ENCODE assay signal across 8 mouse cellular contexts in the genomic region with DNA sequence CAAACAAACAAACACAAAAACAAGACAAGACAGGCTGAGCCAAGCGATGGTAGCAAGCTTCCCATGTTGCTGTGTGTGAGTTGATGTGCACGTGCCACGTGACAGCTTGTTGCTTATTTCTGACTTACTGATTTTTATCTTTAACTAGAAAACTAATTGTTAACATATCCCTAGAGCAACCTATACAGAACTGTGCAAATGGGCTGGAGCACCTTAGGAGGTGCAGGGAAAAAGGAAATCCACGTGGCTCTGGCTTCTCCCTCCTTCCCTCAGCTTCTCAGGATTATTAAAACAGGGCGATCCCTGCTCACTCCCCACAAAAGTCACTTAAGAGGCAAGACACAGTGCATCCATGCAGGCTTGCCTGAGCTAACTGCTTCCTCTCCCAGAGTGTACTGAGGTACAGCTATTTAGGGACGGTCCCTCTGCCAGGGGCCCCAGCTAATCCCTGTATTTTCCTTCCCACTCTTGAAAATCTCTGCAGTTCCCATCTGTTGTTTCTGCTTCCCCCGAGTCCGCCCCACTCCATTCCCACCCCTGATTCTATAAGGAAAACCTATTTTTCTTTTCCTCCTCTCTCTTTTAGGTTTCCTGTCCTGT. TPM values are rescaled to one million over a fixed set of nuclear protein-coding genes. Genes with fewer than 3 reads are reported as not detected.
A peak's percentile ranks its signal among the peaks of the same experiment; 100 is the strongest.
DNase-seq lines count a peak whose midpoint lies in the region; ATAC-seq and TF ChIP-seq lines count a peak whose summit lies in the region.

No protein-coding gene starts in this region.

- H3K36me3 ChIP-seq in lung, embryonic 14.5 days (ENCODE audit: insufficient read depth) = no peaks in the 10 kb centered on the region
- H3K36me3 ChIP-seq in forebrain, embryonic 12.5 days (replicated peaks) = no peaks in the 10 kb centered on the region
- no peaks in the 10 kb centered on the region for H3K36me3 ChIP-seq in kidney, postnatal 0 days (ENCODE audit: insufficient read depth, low read length)
- no peaks in the 10 kb centered on the region for H3K36me3 ChIP-seq in neural tube, embryonic 13.5 days

- no peaks in the 10 kb centered on the region for H3K9me3 ChIP-seq in lung, embryonic 14.5 days (ENCODE audit: low read depth, low read length)
- no peaks in the 10 kb centered on the region for H3K9me3 ChIP-seq in forebrain, embryonic 12.5 days
- no peaks in the 10 kb centered on the region for H3K9me3 ChIP-seq in kidney, postnatal 0 days (replicated peaks; ENCODE audit: low read length)
- H3K9me3 ChIP-seq in neural tube, embryonic 13.5 days = no peaks in the 10 kb centered on the region

- WGBS in lung, embryonic 14.5 days = 46% methylated on average over 8 of the region's 8 CpGs
- 41% methylated on average over 8 of the region's 8 CpGs for WGBS in forebrain, embryonic 12.5 days
- 42% methylated on average over 8 of the region's 8 CpGs for WGBS in kidney, postnatal 0 days
- WGBS in neural tube, embryonic 13.5 days = 73% methylated on average over 8 of the region's 8 CpGs

- H3K27ac ChIP-seq in lung, embryonic 14.5 days (ENCODE audit: low read depth) = no peak overlapping the region
- H3K27ac ChIP-seq in forebrain, embryonic 12.5 days = no peak overlapping the region
- H3K27ac ChIP-seq in kidney, postnatal 0 days = 0 out of 2 replicates have a peak overlapping the region, but pooled peaks have one; percentile 75
- no peak overlapping the region for H3K27ac ChIP-seq in neural tube, embryonic 13.5 days (replicated peaks)

- H3K4me3 ChIP-seq in lung, embryonic 14.5 days (ENCODE audit: low read depth, low read length) = peak overlapping the region; percentile 38; the same call in 1 of the 2 replicates
- no peak overlapping the region for H3K4me3 ChIP-seq in forebrain, embryonic 12.5 days (replicated peaks)
- peak overlapping the region; percentile 40; the same call in 1 of the 2 replicates for H3K4me3 ChIP-seq in kidney, postnatal 0 days (replicated peaks; ENCODE audit: low read depth, low read length)
- H3K4me3 ChIP-seq in neural tube, embryonic 13.5 days = no peak overlapping the region

- H3K27me3 ChIP-seq in lung, embryonic 14.5 days (ENCODE audit: insufficient read depth, low read length) = no peaks in the 10 kb centered on the region
- peaks cover 5% of the 10 kb centered on the region; the same call in 1 of the 2 replicates for H3K27me3 ChIP-seq in forebrain, embryonic 12.5 days
- H3K27me3 ChIP-seq in kidney, postnatal 0 days (ENCODE audit: insufficient read depth, low read length) = no peaks in the 10 kb centered on the region
- H3K27me3 ChIP-seq in neural tube, embryonic 13.5 days = peaks cover 3% of the 10 kb centered on the region; the same call in 1 of the 2 replicates

- H3K9ac ChIP-seq in lung, embryonic 14.5 days = no peak overlapping the region
- no peak overlapping the region for H3K9ac ChIP-seq in forebrain, embryonic 12.5 days
- H3K9ac ChIP-seq in kidney, postnatal 0 days (ENCODE audit: low read depth, low read length) = no peak overlapping the region; the same call in 1 of the 2 replicates
- H3K9ac ChIP-seq in neural tube, embryonic 13.5 days = no peak overlapping the region

- ATAC-seq in lung, embryonic 14.5 days (ENCODE audit: insufficient read depth) = peak; percentile 18; the same call in 1 of the 2 replicates
- ATAC-seq in forebrain, embryonic 12.5 days (ENCODE audit: low FRiP score) = peak; percentile 12; the same call in 1 of the 2 replicates
- ATAC-seq in kidney, postnatal 0 days (replicated peaks; ENCODE audit: low FRiP score, low read depth) = peak; percentile 48; the same call in 1 of the 2 replicates
- 0 out of 2 replicates have a peak, but pooled peaks have one; percentile 12 for ATAC-seq in neural tube, embryonic 13.5 days (ENCODE audit: low read depth)

- TF ChIP-seq CTCF in lung, embryonic 14.5 days (IDR thresholded peaks at IDR 0.05; ENCODE audit: low read depth) = no peak
- TF ChIP-seq CTCF in kidney, postnatal 0 days (IDR thresholded peaks at IDR 0.05; ENCODE audit: low read depth) = no peak

- DNase-seq in lung, embryonic 14.5 days = no peak
- no peak for DNase-seq in lung, postnatal 36 days
- DNase-seq in kidney, postnatal 0 days (ENCODE audit: low spot score) = peak; percentile 7
- no peak for DNase-seq in thymus, postnatal 4 days
- no peak for DNase-seq in urinary bladder, postnatal 10 days (ENCODE audit: low spot score)
- no peak for DNase-seq in spleen, adult 12 weeks (ENCODE audit: low spot score)

- H3K4me2 ChIP-seq in lung, embryonic 14.5 days = peak overlapping the region; percentile 69
- peak overlapping the region; percentile 51; the same call in 1 of the 2 replicates for H3K4me2 ChIP-seq in forebrain, embryonic 12.5 days
- H3K4me2 ChIP-seq in kidney, postnatal 0 days (ENCODE audit: low read length) = peak overlapping the region; percentile 71
- peak overlapping the region; percentile 57 for H3K4me2 ChIP-seq in neural tube, embryonic 13.5 days

- H3K4me1 ChIP-seq in lung, embryonic 14.5 days (ENCODE audit: insufficient read depth) = peaks cover 20% of the 10 kb centered on the region
- H3K4me1 ChIP-seq in forebrain, embryonic 12.5 days = peaks cover 28% of the 10 kb centered on the region
- H3K4me1 ChIP-seq in kidney, postnatal 0 days (replicated peaks; ENCODE audit: insufficient read depth, low read length) = no peaks in the 10 kb centered on the region
- peaks cover 29% of the 10 kb centered on the region for H3K4me1 ChIP-seq in neural tube, embryonic 13.5 days (replicated peaks)

RNA-seq across cellular contexts. Expression of gene Pde7b, which starts 0.6 kb away (rescaled TPM):
- 3.3 TPM in 2 replicates for polyA plus RNA-seq in lung, embryonic 14.5 days (2014; fragmentation: Nextera tagmentation; extraction: Ambion mirVana)
- 2.3 and 2.5 TPM in 2 replicates for polyA plus RNA-seq in forebrain, embryonic 12.5 days (2016; fragmentation: Nextera tagmentation; extraction: Ambion mirVana)
- polyA plus RNA-seq in kidney, postnatal 0 days (2015; fragmentation: Nextera tagmentation; extraction: Ambion mirVana) = 2.1 and 2.5 TPM in 2 replicates
- 2.0 and 3.5 TPM in 2 replicates for polyA plus RNA-seq in neural tube, embryonic 13.5 days (2015; fragmentation: Nextera tagmentation; extraction: Ambion mirVana)

Comparison
In these comparisons a context has a peak if more than half of its experiments do, and no peak if none do; other contexts are left out.
1. H3K4me3 ChIP-seq: peak in lung, embryonic 14.5 days (single experiment) and kidney, postnatal 0 days (single experiment); none in forebrain, embryonic 12.5 days (single experiment) and neural tube, embryonic 13.5 days (single experiment).
2. Peak in every context shown above with its lines, with median percentiles within 50 percentile points of each other: ATAC-seq and H3K4me2 ChIP-seq.